Mouse (Mus musculus) forebrain, embryonic 15.5 days (tissue): ENCODE results near the gene Mrpl42. TPM values are rescaled to one million over a fixed set of nuclear protein-coding genes. Genes with fewer than 3 reads are reported as not detected.

ENCODE experiments used
- ATAC-seq: fragments of 200-750 bp; cut with Nextera tagmentation; replicated peaks from 2 replicates; pipeline ENCODE4 v1.8.0; 2017; ENCODE audit warnings: mild to moderate bottlenecking, moderate TSS enrichment, moderate library complexity
- H3K27ac ChIP-seq: fragments of 300-500 bp; sonication (generic); replicated peaks from 2 replicates; pipeline ENCODE4 v1.5.1; 2015; ENCODE audit warnings: mild to moderate bottlenecking, inconsistent platforms
- H3K27me3 ChIP-seq: fragments of 300-500 bp; sonication (generic); 2 replicates; pipeline ENCODE4 v1.6.1; 2015; ENCODE audit warnings: inconsistent platforms
- H3K36me3 ChIP-seq: fragments of 300-500 bp; sonication (generic); 2 replicates; pipeline ENCODE4 v1.6.1; 2015; ENCODE audit warnings: mild to moderate bottlenecking, inconsistent platforms
- H3K4me1 ChIP-seq: fragments of 300-500 bp; sonication (generic); 2 replicates; pipeline ENCODE4 v1.6.1; 2015; ENCODE audit warnings: inconsistent platforms
- H3K4me2 ChIP-seq: fragments of 300-500 bp; sonication (generic); replicated peaks from 2 replicates; pipeline ENCODE4 v1.6.1; 2015; ENCODE audit warnings: mild to moderate bottlenecking, inconsistent platforms
- H3K4me3 ChIP-seq: fragments of 300-500 bp; sonication (generic); 2 replicates; pipeline ENCODE4 v1.5.1; 2015; ENCODE audit warnings: mild to moderate bottlenecking, inconsistent platforms
- H3K9ac ChIP-seq: fragments of 300-500 bp; sonication (generic); replicated peaks from 2 replicates; pipeline ENCODE4 v1.6.1; 2015; ENCODE audit warnings: mild to moderate bottlenecking, inconsistent platforms
- H3K9me3 ChIP-seq: fragments of 300-500 bp; sonication (generic); 2 replicates; pipeline ENCODE4 v1.6.1; 2016; ENCODE audit warnings: inconsistent platforms
- WGBS: fragments of 180-500 bp; shearing (Covaris S2); methylation state at CpG from one replicate; pipeline ENCODE4 v1.1.7; 2015; ENCODE audit warnings: mixed read lengths; 5-methylcytosine and 5-hydroxymethylcytosine counted together
- polyA plus RNA-seq: library from polyadenylated mRNA; unstranded; fragments of >200 nt; fragmentation: Nextera tagmentation; extraction: Ambion mirVana; gene quantifications from 2 replicates; pipeline ENCODE4 v1.2.1, GENCODE M21; 2015

Gene Mrpl42
- polyA plus RNA-seq, 1 experiment from 2014 or later = 232 TPM

DNA sequence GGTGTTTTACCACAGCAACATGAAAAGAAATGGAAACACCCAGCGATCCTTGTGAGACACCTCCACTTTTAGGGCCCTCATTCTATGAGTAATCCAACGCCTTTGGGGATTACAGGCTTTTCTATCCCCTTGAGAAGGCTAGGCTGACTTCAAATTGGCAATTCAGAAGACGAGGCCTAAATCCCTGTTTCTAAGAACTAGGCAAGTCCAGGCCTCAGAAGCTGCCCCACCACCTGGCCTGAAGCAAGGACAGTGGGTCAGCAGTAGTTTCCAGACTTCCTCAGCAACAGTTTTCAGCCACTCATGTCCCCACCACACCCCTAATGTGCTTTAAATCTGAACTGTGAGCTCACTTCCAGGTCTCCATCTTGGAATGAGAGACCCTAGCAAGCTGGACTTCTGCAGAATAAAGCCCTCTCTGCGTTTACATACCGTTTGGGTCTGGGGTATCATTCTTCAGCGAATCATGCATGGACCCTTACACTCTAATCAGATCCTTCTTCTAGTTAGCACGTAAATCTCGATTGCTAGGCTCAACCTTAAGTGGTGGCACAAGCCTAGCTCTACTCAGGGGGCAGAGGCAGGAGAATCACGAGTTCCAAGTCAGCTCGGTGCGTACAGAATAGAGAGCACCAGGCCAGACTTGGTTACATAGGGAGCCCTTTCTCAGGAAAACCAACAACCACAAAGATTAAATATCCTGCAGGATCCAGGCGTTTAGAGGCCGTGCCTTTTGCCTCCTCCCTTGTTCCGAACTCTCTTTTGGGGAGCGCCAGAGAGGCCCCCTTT is 12.2 kb upstream of the Mrpl42 start:
- Histone ChIP-seq H3K4me1 (peaks cover 33% of the 10 kb centered on the region), H3K9ac (peak overlapping the region; percentile 52), H3K9me3 (no peaks in the 10 kb centered on the region), H3K4me3 (peak overlapping the region; percentile 96), H3K27me3 (no peaks in the 10 kb centered on the region), H3K4me2 (peak overlapping the region; percentile 50), H3K36me3 (no peaks in the 10 kb centered on the region), H3K27ac (peak overlapping the region; percentile 94)
- peak; percentile 18 for ATAC-seq
- 30% methylated on average over 15 of the region's 15 CpGs for WGBS

DNA sequence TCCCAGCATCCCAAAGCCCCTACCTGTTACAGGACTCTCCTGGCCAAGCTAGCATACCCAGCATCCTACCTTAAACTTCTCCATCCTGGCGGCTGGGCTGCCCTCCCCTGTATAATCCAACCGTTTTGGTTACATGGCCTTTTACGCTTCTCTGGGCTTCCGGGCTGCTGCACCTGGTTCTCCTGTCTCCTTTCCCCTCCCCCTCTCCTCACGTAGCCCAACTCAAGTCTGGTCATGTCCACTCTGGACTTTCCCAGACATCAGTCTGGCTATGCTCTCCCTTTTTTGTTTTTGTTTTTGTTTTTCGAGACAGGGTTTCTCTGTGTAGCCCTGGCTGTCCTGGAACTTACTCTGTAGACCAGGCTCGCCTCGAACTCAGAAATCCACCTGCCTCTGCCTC is 10.9 kb upstream of the Mrpl42 start:
- Histone ChIP-seq H3K4me3 (no peak overlapping the region), H3K4me1 (peaks cover 23% of the 10 kb centered on the region), H3K27me3 (no peaks in the 10 kb centered on the region), H3K9me3 (no peaks in the 10 kb centered on the region), H3K4me2 (no peak overlapping the region), H3K27ac (no peak overlapping the region), H3K9ac (no peak overlapping the region), H3K36me3 (no peaks in the 10 kb centered on the region)
- WGBS = 83% methylated on average over 8 of the region's 8 CpGs
- ATAC-seq = no peak

DNA sequence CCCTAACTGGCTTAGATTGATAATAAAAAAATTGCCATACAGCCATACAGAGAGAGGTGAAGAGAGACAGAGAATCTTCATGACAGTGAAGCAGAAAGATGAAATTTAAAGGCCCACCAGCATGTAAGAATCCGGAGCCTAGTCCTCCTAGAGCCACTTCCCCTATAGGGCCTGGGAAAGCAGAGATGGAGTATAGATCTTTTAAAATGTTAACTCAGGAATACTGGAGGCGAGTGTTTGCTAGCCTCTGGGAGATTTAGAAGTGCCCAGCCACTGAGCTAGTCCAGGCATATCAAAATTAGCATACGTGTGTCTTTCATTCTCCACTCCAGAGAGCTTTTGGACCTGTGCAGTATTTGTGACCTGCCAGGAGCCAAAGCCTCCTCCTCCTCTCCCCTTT is 7.5 kb upstream of the Mrpl42 start:
- Histone ChIP-seq H3K9me3 (no peaks in the 10 kb centered on the region), H3K36me3 (no peaks in the 10 kb centered on the region)

DNA sequence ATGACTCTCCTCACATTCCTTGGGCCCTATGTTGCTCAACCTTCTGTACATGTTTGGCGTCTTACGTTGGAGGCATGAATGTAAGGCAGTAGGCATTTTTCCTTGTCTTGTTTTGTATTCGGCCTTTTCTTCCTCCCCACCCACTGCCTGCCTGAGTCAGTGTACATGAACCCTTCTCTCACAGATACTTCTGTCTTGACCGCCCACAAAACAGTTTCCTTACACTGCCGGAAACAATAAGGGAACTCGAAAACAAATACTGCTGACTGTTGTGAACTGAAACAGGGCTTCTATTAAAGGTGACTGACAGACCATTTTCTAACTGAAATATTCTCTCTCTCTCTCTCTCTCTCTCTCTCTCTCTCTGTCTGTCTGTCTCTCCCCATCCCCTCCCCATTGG is 7.1 kb upstream of the Mrpl42 start:
- 69% methylated on average over 6 of the region's 6 CpGs for whole genome bisulfite sequencing
- peaks cover under 1% of the 10 kb centered on the region; the same call in 1 of the 2 replicates for H3K4me1 ChIP-seq
- no peaks in the 10 kb centered on the region for H3K9me3 ChIP-seq
- H3K27ac ChIP-seq = no peak overlapping the region
- H3K36me3 ChIP-seq = no peaks in the 10 kb centered on the region
- no peak overlapping the region for H3K4me2 ChIP-seq
- no peak overlapping the region for H3K4me3 ChIP-seq
- no peak for ATAC-seq
- H3K9ac ChIP-seq = no peak overlapping the region
- H3K27me3 ChIP-seq = no peaks in the 10 kb centered on the region

More for the DNA sequence above, 7.5 kb upstream of the Mrpl42 start:
- no peaks in the 10 kb centered on the region for H3K27me3 ChIP-seq
- no peak overlapping the region for H3K27ac ChIP-seq
- H3K4me3 ChIP-seq = no peak overlapping the region
- peaks cover 5% of the 10 kb centered on the region; the same call in 1 of the 2 replicates for H3K4me1 ChIP-seq
- no peak overlapping the region for H3K9ac ChIP-seq
- WGBS = 78% methylated on average over 3 of the region's 3 CpGs
- no peak overlapping the region for H3K4me2 ChIP-seq
- no peak for ATAC-seq

DNA sequence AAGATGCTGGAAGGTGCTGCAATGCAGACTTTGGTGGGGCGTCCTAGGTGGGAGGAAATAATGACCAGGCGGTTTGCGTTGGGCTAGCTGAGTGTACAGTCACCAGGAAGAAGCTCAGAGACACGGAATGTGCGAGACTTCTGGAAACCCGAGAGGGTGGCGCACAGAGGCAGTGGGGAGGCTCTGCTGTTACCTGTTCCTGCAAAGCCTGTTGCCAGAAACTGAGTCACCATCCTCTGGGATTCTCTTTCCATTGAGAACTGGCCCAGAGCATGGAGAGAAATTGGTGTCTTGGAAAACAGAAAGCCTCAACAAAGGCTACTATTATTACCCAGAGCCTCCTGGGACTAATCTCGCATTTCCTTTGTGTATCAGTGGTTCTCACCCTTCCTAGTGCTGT is 6.4 kb upstream of the Mrpl42 start:
- Histone ChIP-seq H3K4me2 (no peak overlapping the region), H3K9me3 (no peaks in the 10 kb centered on the region), H3K36me3 (no peaks in the 10 kb centered on the region), H3K27ac (no peak overlapping the region), H3K4me3 (no peak overlapping the region), H3K9ac (no peak overlapping the region), H3K4me1 (no peaks in the 10 kb centered on the region), H3K27me3 (no peaks in the 10 kb centered on the region)
- WGBS = 83% methylated on average over 8 of the region's 8 CpGs
- ATAC-seq = no peak

DNA sequence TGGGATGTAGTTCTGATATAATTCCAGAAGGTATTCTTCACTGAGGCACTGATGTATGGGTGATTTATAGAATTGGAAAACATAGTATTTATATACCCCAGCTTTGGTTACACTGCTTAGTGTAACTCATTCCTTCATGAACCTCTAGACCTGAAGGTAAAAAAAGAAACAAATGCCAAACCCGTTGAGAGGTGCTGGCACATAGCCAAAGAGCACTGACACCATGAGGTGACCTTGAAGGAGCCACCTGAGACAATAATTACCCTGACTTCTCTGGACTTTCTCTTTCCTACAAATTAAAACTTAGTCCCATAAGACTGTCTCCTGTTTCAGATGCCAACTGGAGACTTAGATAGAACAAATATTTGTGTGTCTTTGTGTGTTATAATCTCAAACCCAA is 2.6 kb upstream of the Mrpl42 start:
- Histone ChIP-seq H3K27ac (no peak overlapping the region), H3K9me3 (no peaks in the 10 kb centered on the region), H3K4me1 (peaks cover 12% of the 10 kb centered on the region), H3K4me3 (no peak overlapping the region), H3K27me3 (no peaks in the 10 kb centered on the region), H3K4me2 (no peak overlapping the region), H3K9ac (no peak overlapping the region), H3K36me3 (no peaks in the 10 kb centered on the region)
- ATAC-seq = no peak
- 20% methylated on average over 1 of the region's 1 CpGs for WGBS

DNA sequence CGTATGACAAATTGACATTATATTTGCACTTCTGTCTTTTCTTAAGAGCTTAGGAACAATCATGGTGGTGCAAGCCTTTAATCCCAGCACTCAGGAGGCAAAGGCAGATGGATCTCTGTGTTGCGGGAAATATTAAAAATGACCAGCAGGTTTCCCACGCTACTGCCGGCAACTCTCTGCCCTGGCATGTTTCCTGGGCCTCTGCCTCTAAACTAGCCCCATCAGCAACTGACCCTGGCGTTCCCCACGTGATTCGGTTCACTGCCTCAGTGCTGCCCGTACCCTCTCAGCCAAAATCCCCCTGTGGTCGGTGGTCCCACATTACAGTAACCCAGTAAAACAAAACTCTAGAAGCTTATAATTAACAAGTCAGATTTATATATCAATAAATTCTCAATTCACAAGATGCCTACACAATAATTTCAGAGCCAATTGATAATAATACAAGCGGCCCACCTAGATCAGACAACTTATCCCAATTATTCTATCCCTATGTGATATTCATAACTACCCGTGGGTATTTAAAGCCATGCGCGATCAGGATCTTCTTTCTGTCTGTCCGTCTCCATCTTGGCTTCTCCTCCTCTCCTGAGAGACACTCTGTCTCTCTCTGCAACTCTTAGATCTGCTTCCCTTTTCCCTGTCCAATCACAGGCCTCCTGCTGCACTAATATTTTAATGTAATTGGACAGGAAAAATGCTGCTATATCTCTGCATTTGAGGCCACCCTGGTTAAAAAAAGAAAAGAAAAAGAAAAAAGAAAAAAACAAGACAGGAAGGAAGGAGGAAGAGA is 1.9 kb upstream of the Mrpl42 start:
- Histone ChIP-seq H3K9me3 (no peaks in the 10 kb centered on the region), H3K9ac (no peak overlapping the region), H3K27ac (no peak overlapping the region), H3K36me3 (no peaks in the 10 kb centered on the region), H3K4me3 (no peak overlapping the region), H3K4me2 (no peak overlapping the region), H3K27me3 (no peaks in the 10 kb centered on the region), H3K4me1 (peaks cover 12% of the 10 kb centered on the region)
- no peak for ATAC-seq
- WGBS = 88% methylated on average over 14 of the region's 14 CpGs

DNA sequence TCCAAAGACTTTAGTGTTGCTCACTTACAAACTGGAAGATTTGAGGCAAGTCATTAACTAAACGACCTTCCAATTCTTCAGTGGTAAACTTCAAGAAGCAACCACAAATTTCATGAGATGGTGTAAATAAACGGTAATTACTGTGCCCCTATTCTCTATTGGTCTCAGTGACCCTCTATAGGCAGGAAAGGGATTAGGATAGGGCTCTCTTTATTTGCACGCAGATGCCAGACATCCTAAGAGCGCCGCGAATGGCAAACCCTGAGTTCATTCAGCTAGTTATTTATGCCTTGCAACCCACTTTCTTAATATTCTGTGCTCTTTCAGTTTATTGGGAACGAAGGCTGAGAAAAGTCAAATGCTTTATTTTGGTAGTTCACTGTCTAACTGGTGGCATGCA is 707 bp downstream of the Mrpl42 start:
- peak overlapping the region; percentile 88 for H3K27ac ChIP-seq
- H3K4me1 ChIP-seq = peaks cover 12% of the 10 kb centered on the region
- peak overlapping the region; percentile 87 for H3K4me3 ChIP-seq
- peak; percentile 53; the same call in 1 of the 2 replicates for ATAC-seq
- no peaks in the 10 kb centered on the region for H3K27me3 ChIP-seq
- H3K9ac ChIP-seq = peak overlapping the region; percentile 86
- peaks cover 11% of the 10 kb centered on the region for H3K36me3 ChIP-seq
- peak overlapping the region; percentile 63 for H3K4me2 ChIP-seq
- under 1% methylated on average over 7 of the region's 7 CpGs for WGBS
- H3K9me3 ChIP-seq = no peaks in the 10 kb centered on the region

DNA sequence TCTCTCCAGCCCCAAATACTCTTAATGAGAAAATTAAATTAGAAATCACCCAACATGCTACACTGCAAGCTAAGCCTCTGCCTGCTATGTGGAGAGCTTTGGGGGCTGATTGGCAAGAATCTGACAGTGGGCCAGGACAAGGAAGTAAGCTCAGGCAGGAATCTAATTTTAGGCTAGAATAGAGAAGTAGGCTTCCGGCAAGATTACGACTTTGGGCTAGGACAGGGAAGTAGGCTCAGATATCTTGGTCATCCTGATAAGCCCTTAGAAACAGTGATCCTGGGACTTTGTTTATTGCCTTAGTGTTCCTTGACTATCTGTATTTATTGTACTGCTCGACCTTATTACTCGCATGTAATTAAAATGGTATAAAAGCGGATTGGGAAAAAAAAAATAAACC is 7.5 kb downstream of the Mrpl42 start:
- ATAC-seq = no peak
- Histone ChIP-seq H3K27ac (no peak overlapping the region), H3K4me3 (no peak overlapping the region), H3K9me3 (no peaks in the 10 kb centered on the region), H3K4me1 (no peaks in the 10 kb centered on the region), H3K36me3 (peaks cover 69% of the 10 kb centered on the region), H3K27me3 (no peaks in the 10 kb centered on the region), H3K4me2 (no peak overlapping the region), H3K9ac (no peak overlapping the region)
- WGBS = 94% methylated on average over 5 of the region's 5 CpGs

DNA sequence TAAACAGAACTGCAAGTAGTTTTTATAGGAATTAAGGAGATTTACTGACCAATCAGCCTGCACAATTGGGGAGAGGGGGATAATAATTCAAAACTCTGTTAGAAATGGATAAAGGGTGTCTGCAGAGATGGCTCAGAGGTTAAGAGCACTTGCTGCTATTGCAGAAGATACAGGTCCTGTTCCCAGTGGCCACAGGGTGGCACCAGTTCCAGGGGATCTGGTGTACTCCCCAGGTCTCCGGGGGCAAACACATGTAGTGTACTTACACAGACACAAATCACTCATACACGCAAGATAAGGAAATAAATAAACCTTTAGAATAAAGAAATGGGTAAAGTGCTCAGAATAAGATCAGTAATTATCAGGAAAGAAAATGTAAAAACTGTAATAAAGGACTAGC is 12.1 kb downstream of the Mrpl42 start:
- H3K36me3 ChIP-seq = peaks cover 84% of the 10 kb centered on the region
- WGBS = 84% methylated on average over 2 of the region's 2 CpGs
- H3K4me3 ChIP-seq = no peak overlapping the region
- no peaks in the 10 kb centered on the region for H3K9me3 ChIP-seq
- H3K4me2 ChIP-seq = no peak overlapping the region
- no peak overlapping the region for H3K9ac ChIP-seq
- ATAC-seq = no peak
- no peak overlapping the region for H3K27ac ChIP-seq
- H3K27me3 ChIP-seq = no peaks in the 10 kb centered on the region
- H3K4me1 ChIP-seq = no peaks in the 10 kb centered on the region

DNA sequence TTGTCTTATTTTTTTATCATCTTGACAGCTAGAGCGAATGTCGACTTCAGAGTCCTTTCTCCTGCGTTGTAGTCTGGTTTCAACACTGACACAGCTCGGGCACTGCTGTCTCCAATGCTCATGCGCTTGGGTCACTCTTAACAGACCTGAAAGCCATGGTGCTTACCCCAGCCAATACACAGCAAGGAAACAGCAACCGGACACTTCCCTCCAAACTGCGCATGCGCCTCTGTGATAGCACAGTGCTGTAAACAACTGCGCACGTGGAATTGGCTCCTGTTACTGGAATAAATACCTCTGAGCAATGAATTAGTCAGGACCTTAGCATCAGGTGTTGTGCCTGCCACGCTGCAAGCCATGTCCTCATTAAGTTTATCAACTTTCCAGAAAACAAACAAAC is 24.2 kb downstream of the Mrpl42 start:
- Histone ChIP-seq H3K9ac (no peak overlapping the region), H3K27ac (no peak overlapping the region), H3K4me2 (no peak overlapping the region), H3K4me1 (no peaks in the 10 kb centered on the region), H3K4me3 (no peak overlapping the region), H3K9me3 (no peaks in the 10 kb centered on the region), H3K36me3 (peaks cover 12% of the 10 kb centered on the region), H3K27me3 (no peaks in the 10 kb centered on the region)
- 86% methylated on average over 11 of the region's 11 CpGs for WGBS
- no peak for ATAC-seq

DNA sequence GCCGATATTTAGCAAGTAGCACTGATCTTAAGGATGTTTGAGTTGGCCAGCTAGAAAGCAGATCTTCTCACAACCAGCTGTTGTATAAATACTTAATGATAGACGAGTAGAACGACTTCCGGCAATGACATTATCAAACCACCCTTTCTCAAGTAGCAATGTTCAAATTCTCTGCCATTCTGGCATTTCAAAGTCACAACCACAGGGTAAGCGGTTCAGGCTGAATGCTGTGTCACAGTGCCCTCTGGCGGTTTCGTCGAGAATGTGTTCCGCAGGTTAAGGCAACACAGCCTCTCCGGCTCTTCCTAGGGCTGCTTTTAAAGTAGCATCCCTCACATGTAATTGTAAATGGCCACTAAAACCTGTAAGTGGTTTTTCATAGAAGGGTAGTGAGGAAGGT is 25.8 kb downstream of the Mrpl42 start:
- peaks cover 8% of the 10 kb centered on the region; the same call in 1 of the 2 replicates for H3K36me3 ChIP-seq
- H3K27ac ChIP-seq = no peak overlapping the region
- no peaks in the 10 kb centered on the region for H3K4me1 ChIP-seq
- no peaks in the 10 kb centered on the region for H3K9me3 ChIP-seq
- H3K4me2 ChIP-seq = no peak overlapping the region
- no peak overlapping the region for H3K4me3 ChIP-seq
- no peaks in the 10 kb centered on the region for H3K27me3 ChIP-seq
- WGBS = 10% methylated on average over 10 of the region's 10 CpGs
- peak; percentile 74 for ATAC-seq
- H3K9ac ChIP-seq = no peak overlapping the region
